Mouse (Mus musculus): ENCODE results near the gene Rnps1.

Gene Rnps1

GRCm38 (mm10) chr17:24427170-24427557 is 12.8 kb downstream of the Rnps1 start:
- no peak for DNase-seq (ENCODE audit: low read depth, low spot score)

GRCm38 (mm10) chr17:24429201-24429983 is 15.0 kb downstream of the Rnps1 start:
- no peak for DNase-seq (ENCODE audit: low read depth, low spot score)

GRCm38 (mm10) chr17:24437016-24437415 is 22.7 kb downstream of the Rnps1 start:
- peak; percentile 62 for DNase-seq (ENCODE audit: low read depth, low spot score)

GRCm38 (mm10) chr17:24440377-24440776 is 26.0 kb downstream of the Rnps1 start:
- DNase-seq (ENCODE audit: low read depth, low spot score): no peak

- no peak for DNase-seq (ENCODE audit: low read depth, low spot score)
Measured at GRCm38 (mm10) chr17:24441148-24441547, 26.8 kb downstream of the Rnps1 start.

GRCm38 (mm10) chr17:24442107-24442506 is 27.7 kb downstream of the Rnps1 start:
- DNase-seq (ENCODE audit: low read depth, low spot score): no peak

- DNase-seq (ENCODE audit: low read depth, low spot score): no peak
Measured at GRCm38 (mm10) chr17:24442632-24443155, 28.3 kb downstream of the Rnps1 start, which contains the start of gene Dnase1l2. Gene Dnase1l2, minus strand, starts transcription at chr17:24443105.

- no peak for DNase-seq (ENCODE audit: low read depth, low spot score)
Measured at GRCm38 (mm10) chr17:24443409-24443808, 29.0 kb downstream of the Rnps1 start.

- DNase-seq (ENCODE audit: low read depth, low spot score): no peak
Measured at GRCm38 (mm10) chr17:24446590-24446989, 32.2 kb downstream of the Rnps1 start.

- no peak for DNase-seq (ENCODE audit: low read depth, low spot score)
Measured at GRCm38 (mm10) chr17:24449507-24449906, 35.1 kb downstream of the Rnps1 start.

- DNase-seq (ENCODE audit: low read depth, low spot score): no peak
Measured at GRCm38 (mm10) chr17:24451220-24451619, 36.9 kb downstream of the Rnps1 start.

GRCm38 (mm10) chr17:24453372-24453771 is 39.0 kb downstream of the Rnps1 start:
- DNase-seq (ENCODE audit: low read depth, low spot score): peak; percentile 47

GRCm38 (mm10) chr17:24454218-24454755 is 39.9 kb downstream of the Rnps1 start:
- DNase-seq (ENCODE audit: low read depth, low spot score): peak; percentile 83

GRCm38 (mm10) chr17:24454756-24455522 is 40.6 kb downstream of the Rnps1 start:
- DNase-seq (ENCODE audit: low read depth, low spot score): peak; percentile 99

- peak; percentile 33 for DNase-seq (ENCODE audit: low read depth, low spot score)
Measured at GRCm38 (mm10) chr17:24455523-24456206, 41.3 kb downstream of the Rnps1 start.

GRCm38 (mm10) chr17:24461580-24461979 is 47.2 kb downstream of the Rnps1 start:
- DNase-seq (ENCODE audit: low read depth, low spot score): peak; percentile 67

GRCm38 (mm10) chr17:24462932-24463331 is 48.6 kb downstream of the Rnps1 start:
- DNase-seq (ENCODE audit: low read depth, low spot score): no peak

GRCm38 (mm10) chr17:24463374-24464133 is 49.2 kb downstream of the Rnps1 start:
- DNase-seq (ENCODE audit: low read depth, low spot score): peak; percentile 38

- DNase-seq (ENCODE audit: low read depth, low spot score): peak; percentile 0
Measured at GRCm38 (mm10) chr17:24468636-24469246, 54.4 kb downstream of the Rnps1 start.

GRCm38 (mm10) chr17:24469336-24469909 is 55.1 kb downstream of the Rnps1 start:
- DNase-seq (ENCODE audit: low read depth, low spot score): no peak
